Mouse (Mus musculus): Measurements from ENCODE around the gene Hdhd5. TPM values are rescaled to one million over a fixed set of nuclear protein-coding genes. Genes with fewer than 3 reads are reported as not detected.

Gene Hdhd5
- total RNA-seq (2023): 27.8 to 31.1 TPM (median 30.5 TPM) in 4 replicates

DNA sequence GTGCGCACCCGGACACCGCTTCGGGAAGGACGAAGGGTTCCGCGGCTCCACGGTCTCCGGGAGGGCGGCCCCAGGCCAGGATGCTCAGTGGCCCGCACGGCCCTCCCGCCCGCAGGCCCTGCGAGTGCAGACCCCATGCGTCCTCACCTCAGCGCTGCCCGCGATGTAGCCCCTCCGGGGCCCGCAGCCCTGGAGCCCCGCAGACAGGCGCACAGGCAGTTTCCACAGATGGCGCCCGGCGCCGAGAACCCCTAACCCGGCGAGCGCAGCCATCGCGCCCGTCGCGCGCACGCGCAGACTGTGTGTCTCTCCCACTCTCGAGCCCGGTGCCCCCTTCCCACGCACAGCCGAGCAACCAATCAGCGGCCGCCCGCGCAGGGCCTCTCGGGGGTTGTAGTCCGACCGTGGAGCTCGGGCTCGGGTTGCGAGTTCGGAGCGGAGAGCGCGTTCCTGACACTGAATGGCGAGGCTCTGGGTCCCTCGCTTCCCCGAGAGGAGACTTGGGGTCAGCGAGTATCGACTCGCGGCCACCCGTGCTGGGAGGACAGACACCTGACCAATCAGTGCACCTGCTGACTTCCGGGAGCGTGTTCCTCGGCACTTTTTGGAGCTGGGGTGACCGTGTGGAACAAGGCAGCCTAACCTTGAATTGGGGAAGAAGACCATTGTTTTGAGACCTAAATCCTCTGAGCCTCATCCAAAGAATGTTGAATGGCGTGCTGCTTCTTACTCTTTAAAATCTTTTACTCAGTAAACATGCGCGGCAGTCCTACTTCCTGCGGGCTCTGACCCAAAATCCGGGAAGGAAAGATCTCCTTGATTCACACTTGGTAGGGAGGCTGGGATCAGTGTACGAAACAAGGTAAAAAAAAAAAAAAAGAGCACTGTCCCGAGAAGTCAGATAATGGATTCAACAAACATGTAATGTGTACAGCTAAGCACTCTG is at the start of gene Hdhd5:
TSS of gene Hdhd5 (minus strand) at position 300 of the 946 bp plus-strand sequence.

DNA sequence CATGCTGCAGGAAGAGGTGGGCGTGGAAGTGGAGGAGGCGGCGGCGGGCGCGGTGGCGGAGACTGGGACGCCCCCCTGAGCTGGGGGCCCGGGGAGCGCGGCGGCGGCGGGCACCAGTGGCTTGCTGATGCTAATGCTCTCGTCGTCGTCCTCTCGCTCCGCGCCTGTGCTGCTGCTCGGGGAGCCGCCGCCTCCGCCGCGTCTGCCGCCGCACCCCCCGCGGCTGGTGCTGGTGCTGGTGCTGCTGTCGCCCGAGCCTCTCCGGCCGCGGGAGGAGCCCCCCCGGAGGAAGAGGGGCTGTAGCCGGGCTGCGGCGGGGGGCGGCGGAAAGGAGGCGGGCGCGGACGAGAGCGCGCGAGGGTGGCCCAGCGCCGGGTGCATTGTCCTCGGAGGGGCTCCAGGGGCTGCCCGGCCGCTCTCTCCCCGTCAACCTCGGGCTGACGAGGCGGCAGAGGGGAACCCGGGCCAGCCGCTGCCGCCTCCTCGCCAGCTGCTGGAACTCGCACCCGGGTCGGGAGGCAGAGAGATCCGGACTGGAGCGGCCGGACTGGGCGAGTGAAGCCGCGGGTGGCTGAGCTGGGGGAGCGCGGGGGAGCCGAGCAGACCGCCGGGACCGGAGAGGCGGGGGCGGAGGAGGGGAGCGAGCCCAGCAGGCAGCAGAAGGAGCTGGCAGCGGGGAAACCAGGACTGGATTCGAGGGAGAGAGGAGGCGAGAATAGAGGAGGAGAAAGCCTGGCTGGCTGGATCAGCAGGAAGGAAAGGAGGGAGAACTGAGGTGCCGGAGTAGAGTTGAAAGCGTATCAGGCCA is 37.5 kb downstream of the Hdhd5 start, which contains the start of gene Tmem121b:
TSS of gene Tmem121b (minus strand) at position 434 of the 808 bp plus-strand sequence.

DNA sequence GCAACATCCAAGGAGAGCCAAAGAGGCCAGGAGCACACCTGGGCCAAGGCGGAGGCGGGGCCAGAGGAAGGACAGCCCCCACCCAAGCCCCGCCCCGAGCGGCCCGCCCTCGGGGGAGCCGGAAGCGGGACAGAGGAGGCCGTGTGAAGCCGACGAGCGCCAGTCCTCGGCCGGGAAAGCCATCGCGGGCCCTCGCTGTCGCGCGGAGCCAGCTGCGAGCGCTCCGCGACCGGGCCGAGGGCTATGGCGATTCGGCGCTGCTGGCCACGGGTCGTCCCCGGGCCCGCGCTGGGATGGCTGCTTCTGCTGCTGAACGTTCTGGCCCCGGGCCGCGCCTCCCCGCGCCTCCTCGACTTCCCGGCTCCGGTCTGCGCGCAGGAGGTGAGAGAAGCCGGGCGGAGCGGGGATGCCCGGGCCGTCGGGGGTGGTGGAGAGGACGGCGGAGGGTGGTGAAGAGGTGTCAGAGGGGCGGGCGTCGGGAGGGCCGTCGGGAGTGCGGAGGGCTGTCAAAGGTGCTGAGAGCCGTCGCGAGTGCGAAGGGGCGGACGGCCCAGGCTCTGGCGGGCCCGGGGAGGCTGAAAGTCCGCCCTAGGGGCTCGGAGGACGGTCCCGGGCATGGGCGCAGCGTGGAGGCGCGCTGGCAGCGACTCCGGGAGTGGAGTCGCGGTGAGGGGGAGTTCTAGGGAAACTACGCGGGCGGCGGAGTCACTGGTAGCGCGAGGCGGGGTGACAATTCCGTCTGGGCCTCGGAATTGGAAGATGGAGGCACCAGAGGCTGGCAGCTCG is 67.8 kb downstream of the Hdhd5 start, which contains the start of gene Il17ra:
TSS of gene Il17ra (plus strand) at position 162 of the 786 bp plus-strand sequence.

Other genes with a start within 250 kb of the Hdhd5 start
- not detected in 4 replicates for gene D330020A13Rik, start 237.0 kb downstream of the Hdhd5 start, total RNA-seq (2023)
- gene B4galnt3, start 236.8 kb downstream of the Hdhd5 start, total RNA-seq (2023): not detected in 4 replicates
- gene Kdm5a, start 167.2 kb downstream of the Hdhd5 start, total RNA-seq (2023): 176 to 186 TPM (median 179 TPM) in 4 replicates
- 11.0 to 13.8 TPM (median 12.2 TPM) in 4 replicates for gene Ccdc77, start 166.9 kb downstream of the Hdhd5 start, total RNA-seq (2023)
- gene Il17ra, start 68.1 kb downstream of the Hdhd5 start, total RNA-seq (2023): 140 to 146 TPM (median 143 TPM) in 4 replicates
- 0.12 to 0.15 TPM in 2 of 4 replicates, not detected in the others for gene Tmem121b, start 37.5 kb downstream of the Hdhd5 start, total RNA-seq (2023)
- 34.1 to 46.4 TPM (median 38.0 TPM) in 4 replicates for gene Cecr2, start 135.1 kb upstream of the Hdhd5 start, total RNA-seq (2023)
- 2.2 to 2.8 TPM (median 2.6 TPM) in 4 replicates for gene Slc25a18, start 242.3 kb upstream of the Hdhd5 start, total RNA-seq (2023)

Data from B cell, adult 62 days (primary cell).